Mouse (Mus musculus) left cerebral cortex, postnatal 4 days (tissue): ENCODE measurements around the gene Gm128. TPM values are rescaled to one million over a fixed set of nuclear protein-coding genes. Genes with fewer than 3 reads are reported as not detected.

ENCODE experiments used
- DNase-seq: peaks from one replicate; pipeline ENCODE4 v3.0.0-alpha.2; 2022
- intact Hi-C: fragments of 180-260 bp; cut with DNase I; formaldehyde crosslinking; loops from one replicate; pipeline ENCODE4 v1.15.1; 2025
- total RNA-seq, 2 experiments: library from RNA; stranded (reverse); gene quantifications; 2 replicates each; pipeline ENCODE4 v1.2.3; 2021

Gm128 gene
- total RNA-seq, 2 experiments from 2014 or later: not detected

DNA sequence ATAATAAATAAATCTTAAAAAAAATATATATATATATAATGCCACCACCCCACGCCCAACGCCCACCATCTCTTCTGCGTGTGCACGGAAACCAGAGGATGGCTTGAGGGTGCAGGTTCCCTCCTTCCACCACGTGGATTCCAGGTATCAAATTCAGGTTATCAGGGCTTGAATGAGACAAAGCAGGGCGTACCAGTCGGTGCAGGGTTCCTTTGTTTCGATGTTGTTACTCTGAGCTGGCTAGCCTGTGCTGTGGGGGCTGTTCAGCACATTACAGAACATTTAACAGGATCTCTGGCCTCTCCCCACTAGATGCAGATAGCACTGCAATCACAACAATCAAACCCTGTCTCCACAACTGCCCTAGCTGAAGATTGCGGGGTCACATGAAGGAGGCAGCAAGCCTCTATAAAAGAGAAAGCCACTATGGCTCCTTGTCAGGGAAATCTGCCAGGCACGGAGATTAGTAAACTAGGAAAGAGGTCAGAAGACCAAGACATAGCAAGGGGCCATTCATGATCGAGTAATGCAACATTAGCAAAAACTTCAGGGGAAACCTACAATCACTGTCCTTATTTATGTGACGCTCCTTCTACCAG is 29.5 kb upstream of the Gm128 start:
- DNase-seq: no peak
- intact Hi-C loops: no loop called here

GRCm38 (mm10) chr3:95269789-95270188 is 28.4 kb upstream of the Gm128 start:
- intact Hi-C loops: loop anchor here (10.0 kb wide), 1 partner anchor 125 kb away; the partner anchor contains the start of gene Tnfaip8l2
- no peak for DNase-seq

GRCm38 (mm10) chr3:95267855-95268254 is 26.5 kb upstream of the Gm128 start:
- intact Hi-C loops: loop anchor here (10.0 kb wide), 1 partner anchor 123 kb away; the partner anchor contains the start of gene Tnfaip8l2
- no peak for DNase-seq

- intact Hi-C loops: loop anchor here (10.0 kb wide), 1 partner anchor 121 kb away; the partner anchor contains the start of gene Tnfaip8l2
These were observed 24.7 kb upstream of the Gm128 start for GRCm38 (mm10) chr3:95266052-95266451.

DNA sequence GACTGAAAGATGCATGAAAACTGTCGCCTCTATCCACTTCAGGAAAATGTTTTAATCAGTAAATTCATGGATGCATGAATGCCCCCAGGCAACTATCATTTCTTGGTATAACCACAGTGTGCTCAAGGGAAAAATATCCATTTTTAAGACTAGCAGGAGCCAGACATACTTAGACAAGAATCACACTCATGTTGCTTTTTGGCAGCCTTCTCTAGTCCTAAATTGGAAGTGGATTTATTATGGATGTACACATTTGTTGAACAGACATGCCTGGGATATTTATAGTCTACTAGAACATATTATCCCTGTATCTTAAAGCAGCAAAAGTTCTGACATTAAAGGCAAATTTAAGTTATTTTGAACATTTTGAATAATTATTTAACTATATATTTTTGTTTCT is 23.3 kb upstream of the Gm128 start:
- DNase-seq: no peak
- intact Hi-C loops: loop anchor here (10.0 kb wide), 1 partner anchor 120 kb away; the partner anchor contains the start of gene Tnfaip8l2

More at GRCm38 (mm10) chr3:95266052-95266451, 24.7 kb upstream of the Gm128 start:
- DNase-seq: no peak

- DNase-seq: peak; percentile 69
- intact Hi-C loops: loop anchor here (10.0 kb wide), 1 partner anchor 118 kb away; the partner anchor contains the start of gene Tnfaip8l2
These were observed 21.8 kb upstream of the Gm128 start for GRCm38 (mm10) chr3:95263089-95263739.

- intact Hi-C loops: loop anchor here (10.0 kb wide), 1 partner anchor 117 kb away; the partner anchor contains the start of gene Tnfaip8l2
- no peak for DNase-seq
These were observed 20.6 kb upstream of the Gm128 start for GRCm38 (mm10) chr3:95261975-95262374.

- intact Hi-C loops: no loop called here
- no peak for DNase-seq
These were observed 15.5 kb upstream of the Gm128 start for GRCm38 (mm10) chr3:95256931-95257330.

DNA sequence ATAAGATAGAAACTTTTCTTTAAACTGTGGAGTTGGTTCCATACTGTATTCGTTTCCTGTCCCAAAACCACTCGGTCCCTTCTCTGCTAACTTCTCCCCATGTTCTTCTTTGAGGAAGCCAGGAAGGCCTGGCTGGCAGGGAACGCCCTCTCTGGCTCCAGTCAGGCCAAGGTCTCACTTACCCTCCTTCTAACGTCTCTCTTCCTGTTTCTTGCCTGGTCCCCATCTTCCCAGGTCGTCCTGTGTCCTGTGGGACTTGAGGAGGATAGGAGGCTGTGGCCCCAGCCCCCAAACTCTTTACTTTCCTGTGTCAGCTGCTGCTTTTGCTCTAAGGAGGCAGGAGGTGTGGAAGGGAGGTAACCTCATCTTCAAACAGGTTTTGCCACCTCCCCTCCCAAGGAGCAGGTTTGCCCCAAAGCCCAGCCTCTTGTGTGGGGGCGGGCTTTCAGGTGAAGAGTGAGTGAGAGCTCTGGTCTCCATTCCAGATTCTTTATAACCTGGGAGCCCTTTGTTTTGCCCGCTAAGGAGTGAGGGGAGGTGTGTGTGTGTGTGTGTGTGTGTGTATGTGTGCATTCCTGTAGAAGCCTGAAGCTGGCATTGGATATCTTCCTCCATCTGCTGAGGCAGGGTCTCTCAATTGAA is 9.5 kb upstream of the Gm128 start, which contains the start of gene Bnipl:
Gene Bnipl, minus strand, starts transcription at position 411 of the 642 bp plus-strand sequence.
- DNase-seq: no peak
- intact Hi-C loops: no loop called here

DNA sequence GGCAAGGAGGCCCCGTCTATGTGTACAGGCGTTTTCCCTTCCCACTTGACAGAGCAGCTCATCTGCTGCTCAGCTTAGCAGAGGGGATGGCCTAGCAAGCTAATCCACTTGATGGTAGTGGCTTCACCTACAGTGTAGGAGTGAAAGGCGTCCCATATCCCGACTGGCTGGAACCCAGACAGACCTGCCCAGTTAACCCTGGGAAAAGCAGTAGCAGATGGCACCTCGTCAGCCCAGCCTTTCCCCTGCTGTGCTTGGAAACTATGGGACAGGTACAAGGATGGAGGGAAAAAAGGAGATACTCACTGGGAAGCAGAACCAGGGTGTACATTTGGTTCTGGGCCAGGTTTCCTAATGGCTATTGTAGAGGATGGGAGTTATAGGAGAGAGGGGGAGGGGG is 9.0 kb upstream of the Gm128 start:
- intact Hi-C loops: no loop called here
- DNase-seq: no peak

DNA sequence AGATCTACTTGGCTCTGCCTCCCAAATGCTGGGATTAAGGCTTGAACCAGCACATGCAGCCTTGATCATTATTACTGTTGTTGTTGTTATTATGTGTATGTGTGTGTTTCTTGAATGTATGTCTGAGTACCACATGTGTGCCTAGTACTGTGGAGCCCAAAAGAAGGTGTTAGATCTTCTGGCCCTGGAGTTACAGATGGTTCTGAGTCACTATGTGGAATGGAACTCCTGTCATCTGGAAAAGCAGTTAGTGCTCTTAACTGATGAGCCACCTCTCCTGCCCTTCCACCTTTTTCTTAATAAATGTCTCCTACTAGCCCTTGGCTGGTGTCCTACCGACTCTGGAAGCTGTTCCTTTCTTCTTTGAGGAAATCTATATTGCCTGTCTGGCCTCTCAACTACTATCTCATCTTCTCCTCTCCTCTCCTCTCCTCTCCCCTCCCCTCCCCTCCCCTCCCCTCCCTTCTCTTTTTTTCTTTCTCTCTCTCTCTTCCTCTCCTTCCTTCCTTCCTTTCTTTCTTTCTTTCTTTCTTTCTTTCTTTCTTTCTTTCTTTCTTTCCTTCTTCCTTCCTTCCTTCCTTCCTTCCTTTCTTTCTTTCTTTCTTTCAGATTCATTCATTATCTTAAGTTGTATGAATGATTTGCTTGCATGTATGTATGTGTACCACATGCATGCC is 6.4 kb upstream of the Gm128 start:
- intact Hi-C loops: no loop called here
- no peak for DNase-seq

- DNase-seq: peak; percentile 60
- intact Hi-C loops: no loop called here
These were observed 5.2 kb upstream of the Gm128 start for GRCm38 (mm10) chr3:95246465-95247231.

DNA sequence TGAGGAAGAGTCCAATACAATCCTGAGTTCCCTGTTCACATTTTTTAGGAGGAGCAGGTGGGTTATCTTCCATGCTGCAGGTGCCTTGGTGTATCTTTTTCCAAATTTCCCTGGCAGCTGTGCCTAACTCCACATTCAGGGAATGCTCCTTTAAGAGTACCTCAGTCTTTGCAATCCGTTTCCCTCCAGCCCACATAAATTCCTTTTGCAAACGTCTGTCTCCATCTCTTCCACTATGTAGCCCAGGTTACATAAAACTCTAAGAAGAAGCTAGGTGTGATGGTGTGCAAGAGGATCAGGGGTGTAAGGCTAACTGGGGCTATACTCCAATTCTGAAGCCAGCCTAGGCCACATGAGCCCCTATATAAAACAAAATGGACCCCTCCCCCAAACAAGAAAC is 1.7 kb upstream of the Gm128 start:
- intact Hi-C loops: no loop called here
- no peak for DNase-seq

DNA sequence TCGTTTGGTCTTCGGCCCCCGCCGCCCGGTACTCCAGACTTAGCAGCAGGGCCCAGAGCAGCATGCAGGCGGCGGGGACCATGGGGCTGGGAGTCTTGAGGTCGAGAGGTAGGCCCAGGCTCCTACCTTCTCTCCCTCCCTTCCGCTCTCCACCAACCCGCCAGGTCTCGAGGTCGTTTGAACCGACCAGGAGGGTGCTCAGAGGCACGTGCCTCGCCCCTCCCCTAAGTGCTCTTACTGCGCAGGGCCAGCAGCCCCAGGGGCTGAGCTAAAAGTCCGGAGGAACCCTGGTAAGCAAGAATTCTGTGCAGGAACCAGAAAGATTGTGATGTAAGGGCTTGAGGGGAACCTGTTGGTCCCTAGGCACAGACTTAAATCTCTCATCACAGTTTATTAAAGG is 498 bp downstream of the Gm128 start:
- no peak for DNase-seq

GRCm38 (mm10) chr3:95239971-95240370 is 1.4 kb downstream of the Gm128 start:
- no peak for DNase-seq
- intact Hi-C loops: no loop called here

More for the DNA sequence above, 498 bp downstream of the Gm128 start:
- intact Hi-C loops: no loop called here

DNA sequence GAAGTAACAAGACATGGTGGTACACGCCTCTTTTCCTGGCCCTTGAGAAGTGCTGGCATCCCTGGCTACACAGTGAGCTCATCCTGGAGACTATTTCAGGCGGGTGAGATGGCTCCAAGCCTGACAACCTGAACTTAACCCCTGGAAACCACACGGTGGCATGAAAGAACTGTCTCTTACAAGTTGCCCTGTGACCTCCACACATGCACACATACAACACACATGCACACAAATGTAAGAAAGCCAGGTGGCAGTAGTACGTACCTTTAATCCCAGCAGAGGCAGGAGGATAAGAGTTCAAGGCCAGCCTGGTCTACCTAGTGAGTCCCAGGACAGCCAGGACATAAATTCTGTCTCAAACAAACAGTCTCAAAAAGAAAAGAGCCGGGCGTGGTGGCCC is 2.4 kb downstream of the Gm128 start:
- DNase-seq: no peak
- intact Hi-C loops: no loop called here

DNA sequence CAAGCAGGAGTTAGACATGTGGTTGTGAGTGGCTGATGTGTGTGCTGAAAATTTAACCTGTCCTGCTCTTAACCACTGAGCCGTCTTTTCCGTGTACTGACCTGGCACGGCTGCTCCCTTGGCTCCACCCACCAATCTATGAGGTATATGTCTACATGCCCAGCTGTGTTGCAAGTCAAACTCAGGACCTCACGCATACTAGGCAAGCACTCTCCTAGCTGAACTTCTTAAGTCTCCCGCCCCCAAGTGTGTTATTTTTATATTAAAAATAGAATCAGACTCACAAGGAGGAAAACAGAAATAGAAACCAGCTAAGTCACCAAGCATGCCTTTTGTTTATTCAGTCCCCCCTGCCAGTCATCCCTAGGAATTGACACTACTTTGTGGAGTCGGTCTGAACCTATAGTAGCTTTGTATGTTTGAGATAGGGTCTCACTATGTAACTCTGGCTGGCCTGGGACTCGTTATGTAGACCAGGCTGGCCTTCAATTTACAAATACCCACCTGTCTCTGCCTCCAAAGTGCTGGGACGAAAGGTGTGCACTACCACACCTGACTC is 3.8 kb downstream of the Gm128 start:
- intact Hi-C loops: no loop called here
- no peak for DNase-seq

DNA sequence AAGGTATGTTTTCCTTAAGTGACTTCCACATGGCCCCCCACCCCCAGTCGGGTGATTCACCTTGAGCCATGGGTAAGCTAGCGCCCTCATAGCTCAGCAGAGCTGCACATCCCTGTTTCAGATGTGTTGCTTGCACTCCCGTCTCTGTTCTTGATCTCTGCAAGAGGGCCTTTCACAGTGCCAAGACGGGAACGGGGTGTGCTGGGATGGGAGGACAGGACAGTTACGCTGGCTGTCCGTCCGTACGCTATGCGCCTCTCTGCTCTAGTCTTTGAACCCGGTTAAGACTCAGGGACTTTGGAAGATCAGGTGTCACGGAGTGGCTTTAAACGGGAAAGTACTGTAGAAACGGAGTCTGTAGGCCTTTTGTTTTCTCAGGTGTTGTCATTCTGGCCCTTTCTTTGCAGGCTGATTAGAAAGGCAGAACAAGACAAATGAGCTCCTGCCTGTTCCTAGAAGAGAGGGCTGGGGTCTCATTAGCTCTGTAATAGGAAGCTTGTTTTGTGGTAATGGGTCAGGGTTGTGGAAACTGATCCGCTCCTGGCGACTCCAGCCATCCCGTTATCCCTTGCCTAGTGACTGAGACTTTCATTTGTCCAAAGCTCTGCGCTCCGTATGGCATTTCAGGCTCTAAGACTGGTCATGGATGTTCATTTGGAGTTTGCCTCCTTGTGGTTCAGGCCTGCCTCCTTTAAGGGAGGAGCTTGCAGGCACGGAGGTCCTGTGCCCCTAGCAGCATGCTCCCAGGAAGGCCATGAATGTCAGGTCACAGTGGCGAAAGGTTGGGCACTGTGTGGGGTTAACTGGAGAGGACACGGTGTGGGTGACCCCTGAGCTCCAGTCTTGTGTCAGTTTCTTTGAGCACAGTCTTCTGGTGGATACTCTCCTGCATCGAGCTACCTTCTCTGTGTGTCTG is 5.8 kb downstream of the Gm128 start:
- DNase-seq: no peak
- intact Hi-C loops: no loop called here
